Mouse (Mus musculus) heart, embryonic 10.5 days (tissue): ENCODE measurements around the gene Traip. TPM values are rescaled to one million over a fixed set of nuclear protein-coding genes. Genes with fewer than 3 reads are reported as not detected.
A peak's percentile ranks its signal among the peaks of the same experiment; 100 is the strongest.

Experiments
- DNase-seq: peaks from one replicate; pipeline ENCODE4 v3.0.0-alpha.2; 2017; ENCODE audit warnings: low spot score
- H3K27ac ChIP-seq: fragments of 300-500 bp; sonication (generic); 2 replicates; pipeline ENCODE4 v1.5.1; 2016; ENCODE audit warnings: mild to moderate bottlenecking
- H3K27me3 ChIP-seq: fragments of 300-500 bp; sonication (generic); 2 replicates; pipeline ENCODE4 v1.6.1; 2016; ENCODE audit warnings: mild to moderate bottlenecking; ENCODE audit not compliant: poor library complexity, insufficient read depth, severe bottlenecking
- H3K36me3 ChIP-seq: fragments of 300-500 bp; sonication (generic); 2 replicates; pipeline ENCODE4 v1.6.1; 2016; ENCODE audit warnings: mild to moderate bottlenecking, moderate library complexity
- H3K4me1 ChIP-seq: fragments of 300-500 bp; sonication (generic); 2 replicates; pipeline ENCODE4 v1.6.1; 2016; ENCODE audit warnings: mild to moderate bottlenecking
- H3K4me3 ChIP-seq: fragments of 300-500 bp; sonication (generic); 2 replicates; pipeline ENCODE4 v1.5.1; 2016; ENCODE audit warnings: mild to moderate bottlenecking, moderate library complexity
- H3K9me3 ChIP-seq: fragments of 300-500 bp; sonication (generic); 2 replicates; pipeline ENCODE4 v1.6.1; 2016; ENCODE audit warnings: mild to moderate bottlenecking, moderate library complexity
- WGBS: fragments of 180-500 bp; shearing (Covaris S2); methylation state at CpG from one replicate; pipeline ENCODE4 v1.1.7; 2016; 5-methylcytosine and 5-hydroxymethylcytosine counted together
- polyA plus RNA-seq: library from polyadenylated mRNA; unstranded; fragments of >200 nt; fragmentation: Nextera tagmentation; extraction: Ambion mirVana; gene quantifications from 2 replicates; pipeline ENCODE4 v1.2.1, GENCODE M21; 2016

The Traip gene
- polyA plus RNA-seq, 1 experiment from 2014 or later = 30.8 TPM

GRCm38 (mm10) chr9:107964681-107965080 lies 14.7 kb downstream of the Traip start:
- Histone ChIP-seq H3K9me3 (no peaks in the 10 kb centered on the region), H3K4me1 (peaks cover 17% of the 10 kb centered on the region), H3K4me3 (no peak overlapping the region), H3K27me3 (no peaks in the 10 kb centered on the region), H3K27ac (peak overlapping the region; percentile 67), H3K36me3 (peaks cover 71% of the 10 kb centered on the region)
- 88% methylated on average over 9 of the region's 9 CpGs for WGBS
- DNase-seq = no peak

DNA sequence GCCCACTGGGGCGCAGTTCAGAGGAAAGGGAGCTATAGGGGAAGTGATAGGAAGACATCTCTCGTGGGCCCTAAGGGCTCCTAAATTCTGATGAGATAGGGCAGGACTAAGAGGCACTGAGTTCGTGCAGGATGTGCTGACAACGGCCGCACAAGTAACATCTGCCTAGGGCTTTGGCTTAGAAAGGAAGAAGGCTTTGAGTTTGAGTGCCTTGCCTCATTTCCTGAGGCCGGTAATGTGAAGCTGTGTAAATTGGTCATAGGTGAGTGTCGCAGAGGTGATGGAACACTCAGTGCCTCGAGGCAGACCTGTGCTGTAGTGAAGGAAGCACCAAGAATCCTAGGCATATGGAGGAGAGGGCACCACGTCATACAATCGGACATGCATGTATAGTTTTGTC lies 16.7 kb downstream of the Traip start:
- 81% methylated on average over 10 of the region's 10 CpGs for WGBS
- DNase-seq = no peak
- Histone ChIP-seq H3K27me3 (no peaks in the 10 kb centered on the region), H3K27ac (peak overlapping the region; percentile 4; the same call in 1 of the 2 replicates), H3K4me3 (no peak overlapping the region), H3K36me3 (peaks cover 71% of the 10 kb centered on the region), H3K4me1 (peaks cover 27% of the 10 kb centered on the region), H3K9me3 (no peaks in the 10 kb centered on the region)

GRCm38 (mm10) chr9:107967437-107967836 lies 17.5 kb downstream of the Traip start:
- 80% methylated on average over 6 of the region's 6 CpGs for WGBS
- Histone ChIP-seq H3K4me3 (no peak overlapping the region), H3K27ac (no peak overlapping the region), H3K36me3 (peaks cover 71% of the 10 kb centered on the region), H3K4me1 (peaks cover 25% of the 10 kb centered on the region), H3K27me3 (no peaks in the 10 kb centered on the region), H3K9me3 (no peaks in the 10 kb centered on the region)
- DNase-seq = no peak

GRCm38 (mm10) chr9:107968531-107968930 lies 18.6 kb downstream of the Traip start:
- H3K4me3 ChIP-seq = no peak overlapping the region
- H3K4me1 ChIP-seq = peaks cover 24% of the 10 kb centered on the region; the same call in 1 of the 2 replicates
- H3K27me3 ChIP-seq = no peaks in the 10 kb centered on the region
- no peak for DNase-seq
- H3K9me3 ChIP-seq = no peaks in the 10 kb centered on the region
- WGBS = 84% methylated on average over 7 of the region's 7 CpGs
- no peak overlapping the region for H3K27ac ChIP-seq
- H3K36me3 ChIP-seq = peaks cover 66% of the 10 kb centered on the region

GRCm38 (mm10) chr9:107970311-107970710 lies 20.4 kb downstream of the Traip start:
- no peak for DNase-seq
- H3K4me3 ChIP-seq = no peak overlapping the region
- 93% methylated on average over 5 of the region's 5 CpGs for WGBS
- H3K27me3 ChIP-seq = no peaks in the 10 kb centered on the region
- peaks cover 32% of the 10 kb centered on the region for H3K4me1 ChIP-seq
- peak overlapping the region; percentile 59; the same call in 1 of the 2 replicates for H3K27ac ChIP-seq
- H3K9me3 ChIP-seq = no peaks in the 10 kb centered on the region
- peaks cover 54% of the 10 kb centered on the region for H3K36me3 ChIP-seq

GRCm38 (mm10) chr9:107971690-107972541 lies 22.0 kb downstream of the Traip start:
- no peaks in the 10 kb centered on the region for H3K9me3 ChIP-seq
- H3K27ac ChIP-seq = peak overlapping the region; percentile 59
- peaks cover 44% of the 10 kb centered on the region for H3K4me1 ChIP-seq
- H3K27me3 ChIP-seq = no peaks in the 10 kb centered on the region
- H3K4me3 ChIP-seq = no peak overlapping the region
- DNase-seq = peak; percentile 91
- 55% methylated on average over 8 of the region's 8 CpGs for WGBS
- peaks cover 50% of the 10 kb centered on the region for H3K36me3 ChIP-seq

GRCm38 (mm10) chr9:107974491-107975171 lies 24.7 kb downstream of the Traip start:
- H3K27ac ChIP-seq = peak overlapping the region; percentile 92
- H3K36me3 ChIP-seq = peaks cover 51% of the 10 kb centered on the region
- no peaks in the 10 kb centered on the region for H3K9me3 ChIP-seq
- H3K4me3 ChIP-seq = peak overlapping the region; percentile 54
- WGBS = 36% methylated on average over 10 of the region's 10 CpGs
- DNase-seq = peak; percentile 87
- no peaks in the 10 kb centered on the region for H3K27me3 ChIP-seq
- peaks cover 61% of the 10 kb centered on the region for H3K4me1 ChIP-seq

GRCm38 (mm10) chr9:107975399-107976386 lies 25.8 kb downstream of the Traip start, which contains the start of gene Uba7:
Uba7 (plus strand) TSS chr9:107975505.
- H3K9me3 ChIP-seq = no peaks in the 10 kb centered on the region
- WGBS = 40% methylated on average over 12 of the region's 12 CpGs
- H3K4me1 ChIP-seq = peaks cover 66% of the 10 kb centered on the region
- H3K36me3 ChIP-seq = peaks cover 47% of the 10 kb centered on the region
- H3K27ac ChIP-seq = peak within 1 kb of the TSS; percentile 92
- peak; percentile 93 for DNase-seq
- no peaks in the 10 kb centered on the region for H3K27me3 ChIP-seq
- peak within 1 kb of the TSS; percentile 54 for H3K4me3 ChIP-seq

- H3K36me3 ChIP-seq = peaks cover 25% of the 10 kb centered on the region
- WGBS = 89% methylated on average over 12 of the region's 12 CpGs
- DNase-seq = no peak
- no peaks in the 10 kb centered on the region for H3K9me3 ChIP-seq
- no peaks in the 10 kb centered on the region for H3K27me3 ChIP-seq
- no peak overlapping the region for H3K4me3 ChIP-seq
- peak overlapping the region; percentile 92 for H3K27ac ChIP-seq
- peaks cover 85% of the 10 kb centered on the region for H3K4me1 ChIP-seq
Measured at GRCm38 (mm10) chr9:107978815-107979214, 28.9 kb downstream of the Traip start.

DNA sequence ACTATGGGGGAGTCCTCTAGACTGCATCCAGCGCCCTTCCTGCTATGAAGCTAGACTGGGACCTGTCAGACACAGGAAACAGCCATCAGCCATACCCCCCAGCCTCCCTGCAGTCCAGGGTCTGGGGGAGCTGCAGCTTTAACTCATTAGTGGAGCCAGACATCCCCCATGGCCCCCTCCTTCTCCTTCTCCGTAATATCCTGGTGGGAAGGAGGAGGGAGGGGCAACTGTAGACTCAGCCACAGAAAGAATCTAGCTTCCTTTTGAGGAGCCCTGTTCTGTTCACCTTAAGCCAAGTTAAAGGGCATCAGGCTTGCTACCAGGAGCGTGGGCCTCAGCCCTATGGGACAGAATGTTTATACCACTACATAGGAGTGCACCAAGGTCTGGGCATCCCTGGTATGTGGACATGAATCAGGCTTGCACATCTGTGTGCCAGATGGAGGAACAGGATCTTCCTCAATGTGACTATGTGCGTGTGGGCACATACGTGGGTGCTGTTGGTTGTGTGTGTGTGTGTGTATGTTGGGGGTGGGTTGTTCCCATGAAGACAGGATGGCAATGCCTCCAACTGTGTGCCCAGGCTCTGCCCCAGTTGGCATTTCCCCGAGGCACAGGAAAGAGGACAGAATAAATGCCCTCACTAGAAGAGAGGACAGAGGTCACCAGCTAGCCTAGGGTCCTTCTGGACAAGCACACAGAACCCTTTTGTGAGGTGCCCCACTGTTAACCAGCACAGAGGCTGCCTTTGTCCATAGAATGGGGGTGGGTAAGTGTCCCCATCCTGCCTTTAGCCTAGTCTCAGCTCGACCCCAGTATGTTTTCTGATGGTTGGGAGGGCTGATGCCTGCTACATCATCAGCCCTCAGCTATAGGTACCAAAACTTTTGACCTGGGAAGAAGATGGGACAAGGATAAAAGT lies 32.0 kb downstream of the Traip start:
- Histone ChIP-seq H3K36me3 (peaks cover 30% of the 10 kb centered on the region), H3K27ac (peak overlapping the region; percentile 92), H3K4me3 (peak overlapping the region; percentile 86), H3K9me3 (no peaks in the 10 kb centered on the region), H3K27me3 (no peaks in the 10 kb centered on the region), H3K4me1 (peaks cover 74% of the 10 kb centered on the region)
- peak; percentile 84 for DNase-seq
- WGBS = 42% methylated on average over 7 of the region's 7 CpGs

GRCm38 (mm10) chr9:107982681-107983346 lies 32.9 kb downstream of the Traip start, which contains the start of gene Gm20661:
Gm20661 (plus strand) TSS chr9:107983058.
- no peaks in the 10 kb centered on the region for H3K9me3 ChIP-seq
- WGBS = 21% methylated on average over 14 of the region's 14 CpGs
- no peaks in the 10 kb centered on the region for H3K27me3 ChIP-seq
- peaks cover 66% of the 10 kb centered on the region for H3K4me1 ChIP-seq
- H3K4me3 ChIP-seq = peak within 1 kb of the TSS; percentile 86
- DNase-seq = peak; percentile 96
- H3K36me3 ChIP-seq = peaks cover 27% of the 10 kb centered on the region
- peak within 1 kb of the TSS; percentile 92 for H3K27ac ChIP-seq
